Mouse (Mus musculus) neural tube, embryonic 10.5 days (tissue): ENCODE results near the gene Igsf3.

ENCODE experiments used
- DNase-seq: peaks from one replicate; pipeline ENCODE4 v3.0.0-alpha.2; 2017; ENCODE audit warnings: low spot score; ENCODE audit errors: extremely low spot score

The Igsf3 gene

DNA sequence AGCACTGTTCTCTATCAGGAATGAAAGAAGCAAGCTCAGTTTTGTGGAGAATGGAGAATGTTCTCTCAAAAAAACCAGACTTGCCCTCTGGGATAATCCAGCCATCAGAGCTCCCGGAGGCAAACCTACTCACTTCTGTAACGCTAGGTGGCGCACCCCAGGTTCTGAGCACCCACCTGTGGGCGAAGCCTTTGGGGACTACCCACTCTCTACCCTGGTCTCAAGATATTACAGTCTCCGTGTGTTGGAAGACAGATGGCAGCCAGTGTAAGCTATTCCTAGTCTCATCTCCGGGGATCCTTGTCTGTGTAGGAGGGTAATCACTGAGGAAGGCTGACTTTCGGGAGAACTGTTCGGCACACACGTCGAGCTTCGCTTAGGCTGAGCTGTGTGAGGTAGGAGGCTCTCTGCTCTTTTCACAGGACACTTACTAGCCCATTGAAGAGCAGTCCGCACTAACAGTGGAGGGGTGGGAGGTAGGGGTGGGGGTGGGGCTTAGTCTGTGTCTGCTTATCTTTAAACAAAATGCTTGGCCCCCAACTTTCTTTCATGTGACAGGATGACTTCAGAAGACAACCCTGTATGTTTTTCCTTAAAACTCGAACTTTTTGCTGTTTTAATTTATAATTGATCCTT is 4.4 kb upstream of the Igsf3 start:
- DNase-seq = peak; percentile 56

DNA sequence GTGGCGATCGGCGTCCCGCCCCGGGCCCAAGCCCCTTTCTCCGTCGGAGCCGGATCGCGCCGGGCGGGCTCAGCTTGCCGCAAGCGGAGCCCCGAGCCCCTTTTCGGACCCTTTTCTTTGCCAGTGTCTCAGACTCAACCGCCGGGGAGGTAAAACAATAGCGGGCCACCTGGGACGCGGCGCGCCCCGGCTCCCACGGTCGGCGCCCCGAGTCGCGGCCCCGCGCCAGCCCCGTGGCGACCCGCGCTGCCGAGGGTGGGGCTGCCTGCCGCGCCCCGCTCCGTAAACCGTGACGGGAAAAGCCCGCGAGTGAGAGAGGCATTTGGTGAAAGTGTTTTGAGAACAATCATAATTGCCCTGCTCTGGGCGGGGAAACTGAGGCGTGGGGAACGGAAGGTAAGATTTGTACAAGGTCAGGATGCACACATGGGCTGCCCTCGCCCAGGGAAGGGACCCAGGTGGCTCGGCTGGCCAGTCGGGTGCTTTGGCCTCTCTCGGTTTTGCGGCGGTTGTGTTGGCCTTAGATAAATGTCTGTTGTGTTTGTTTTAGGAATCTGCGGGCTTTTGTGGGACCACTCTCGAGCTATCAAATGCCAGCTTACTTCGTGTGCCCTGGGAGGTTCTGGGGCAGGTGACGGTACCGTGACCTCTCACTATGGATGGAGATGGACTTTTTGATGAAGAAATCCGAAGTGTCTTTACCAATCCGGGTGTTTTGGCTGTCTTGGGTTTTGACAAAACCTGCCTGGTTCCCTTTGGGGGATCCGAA is 557 bp downstream of the Igsf3 start:
- DNase-seq = peak; percentile 57

DNA sequence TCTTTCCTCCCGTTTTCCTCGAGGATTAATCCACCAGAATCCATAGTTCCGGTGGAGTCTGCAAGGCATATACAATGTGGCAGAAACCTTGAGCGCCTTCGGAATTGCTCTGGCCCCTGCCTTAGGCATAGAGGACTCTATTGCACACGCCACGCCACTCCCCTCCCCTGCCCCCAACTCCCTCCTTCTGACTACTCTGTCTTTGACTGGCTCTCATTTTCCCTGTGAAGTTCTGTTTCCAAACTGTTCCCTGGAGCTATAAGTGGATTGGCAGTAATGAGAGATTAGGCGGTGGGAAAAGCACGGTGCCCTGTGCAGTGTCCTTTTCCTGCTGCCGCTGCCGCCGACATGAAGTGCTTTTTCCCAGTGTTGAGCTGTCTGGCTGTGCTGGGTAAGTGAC is 1.2 kb downstream of the Igsf3 start:
- no peak for DNase-seq

GRCm38 (mm10) chr3:101379789-101380188 is 2.9 kb downstream of the Igsf3 start:
- DNase-seq = no peak

GRCm38 (mm10) chr3:101381691-101382090 is 4.8 kb downstream of the Igsf3 start:
- no peak for DNase-seq

DNA sequence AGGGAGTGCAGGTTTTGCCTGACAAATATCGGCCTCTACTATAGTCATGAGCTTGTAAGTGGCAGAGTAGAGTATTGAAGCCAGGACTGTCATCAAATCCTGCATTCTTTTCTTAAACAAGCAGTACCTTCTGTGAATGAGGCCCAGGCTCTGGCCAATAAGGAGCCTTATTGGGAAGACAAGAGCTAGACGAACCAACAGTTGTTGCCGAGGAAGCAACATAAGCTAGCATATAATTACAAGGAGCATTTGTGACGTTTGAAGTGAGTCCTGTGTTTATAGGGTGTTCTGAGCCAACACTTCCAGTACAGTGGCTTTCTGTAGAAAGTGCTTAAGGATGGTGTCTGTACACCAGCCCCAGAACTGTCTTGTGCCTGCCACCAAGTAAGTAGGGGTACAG is 5.9 kb downstream of the Igsf3 start:
- DNase-seq = no peak

- DNase-seq = no peak
Observed at GRCm38 (mm10) chr3:101386430-101387016, 9.6 kb downstream of the Igsf3 start.

DNA sequence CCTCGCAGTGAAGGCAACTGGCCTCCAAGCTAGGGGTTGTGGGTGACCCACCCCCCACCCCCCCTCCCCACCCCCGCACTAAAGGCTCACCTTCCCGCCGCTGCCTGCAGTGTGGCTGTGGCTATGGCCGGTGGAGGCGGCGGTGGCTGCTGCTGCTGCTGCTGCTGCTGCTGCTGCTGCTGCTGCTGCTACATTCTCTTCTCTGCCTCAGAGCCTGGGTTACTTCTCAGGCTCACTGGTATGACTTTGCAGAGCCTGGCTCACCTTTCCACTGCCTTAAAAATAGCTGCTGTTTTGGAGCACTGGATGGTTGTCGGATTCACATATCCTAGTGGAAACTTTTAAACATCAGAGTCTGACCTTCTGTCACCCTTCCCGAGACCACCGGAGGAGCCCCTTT is 11.0 kb downstream of the Igsf3 start:
- DNase-seq = peak; percentile 15

- no peak for DNase-seq
Observed at GRCm38 (mm10) chr3:101389566-101389965, 12.7 kb downstream of the Igsf3 start.

DNA sequence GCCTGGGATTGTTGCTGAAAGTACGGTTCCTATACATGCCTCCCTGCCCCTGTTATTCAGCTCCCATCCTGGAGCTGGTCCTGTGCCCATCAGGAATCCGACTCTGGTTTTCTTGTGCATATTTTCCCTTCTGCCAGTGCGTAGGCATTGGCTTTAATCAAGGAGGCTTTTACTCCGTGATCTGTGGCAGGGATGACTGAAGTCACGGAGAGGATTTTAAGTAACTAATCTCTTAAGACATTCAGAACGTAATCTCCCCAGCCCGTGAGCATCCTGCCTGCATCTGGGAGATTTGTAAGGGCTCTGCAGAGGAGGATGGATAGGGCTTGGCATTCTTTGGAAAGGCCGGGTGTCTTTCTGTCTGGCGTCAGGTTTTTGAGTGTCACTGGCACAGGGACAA is 13.6 kb downstream of the Igsf3 start:
- no peak for DNase-seq

- DNase-seq = no peak
Observed at GRCm38 (mm10) chr3:101391991-101392390, 15.1 kb downstream of the Igsf3 start.

- DNase-seq = no peak
Observed at GRCm38 (mm10) chr3:101393103-101393644, 16.3 kb downstream of the Igsf3 start.

- no peak for DNase-seq
Observed at GRCm38 (mm10) chr3:101393659-101394539, 17.0 kb downstream of the Igsf3 start.

- DNase-seq = peak; percentile 67
Observed at GRCm38 (mm10) chr3:101395341-101395740, 18.5 kb downstream of the Igsf3 start.

- DNase-seq = no peak
Observed at GRCm38 (mm10) chr3:101396061-101396460, 19.2 kb downstream of the Igsf3 start.

DNA sequence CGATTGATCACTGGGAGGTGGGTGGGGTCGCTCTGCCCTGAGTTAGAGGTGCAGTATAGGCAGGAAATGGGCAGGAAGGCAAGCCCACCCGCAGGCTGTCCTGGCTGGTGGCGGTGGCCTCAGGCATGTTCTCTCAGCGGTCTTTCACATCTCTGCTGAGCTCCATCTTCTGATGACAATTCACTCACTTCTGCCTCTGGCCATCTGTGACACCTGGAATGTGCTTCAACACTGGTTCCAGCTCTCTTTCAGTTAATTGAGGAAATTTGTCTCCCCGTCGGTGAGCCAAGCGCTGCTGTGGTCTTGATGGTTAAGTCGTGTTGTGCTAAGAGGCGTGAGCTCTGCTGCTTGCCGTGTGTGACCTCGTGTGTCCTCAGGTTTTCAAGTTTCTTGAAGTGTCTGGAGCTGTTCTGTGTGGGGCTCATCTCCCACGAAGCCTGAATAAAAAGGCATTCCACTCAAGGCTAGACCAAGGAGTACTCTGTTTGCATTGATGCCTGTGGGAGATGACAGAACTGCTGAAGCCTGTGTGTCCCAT is 19.9 kb downstream of the Igsf3 start:
- no peak for DNase-seq

- no peak for DNase-seq
Observed at GRCm38 (mm10) chr3:101397422-101397821, 20.5 kb downstream of the Igsf3 start.

- peak; percentile 69 for DNase-seq
Observed at GRCm38 (mm10) chr3:101398071-101398786, 21.3 kb downstream of the Igsf3 start.

GRCm38 (mm10) chr3:101398877-101399276 is 22.0 kb downstream of the Igsf3 start:
- DNase-seq = no peak

DNA sequence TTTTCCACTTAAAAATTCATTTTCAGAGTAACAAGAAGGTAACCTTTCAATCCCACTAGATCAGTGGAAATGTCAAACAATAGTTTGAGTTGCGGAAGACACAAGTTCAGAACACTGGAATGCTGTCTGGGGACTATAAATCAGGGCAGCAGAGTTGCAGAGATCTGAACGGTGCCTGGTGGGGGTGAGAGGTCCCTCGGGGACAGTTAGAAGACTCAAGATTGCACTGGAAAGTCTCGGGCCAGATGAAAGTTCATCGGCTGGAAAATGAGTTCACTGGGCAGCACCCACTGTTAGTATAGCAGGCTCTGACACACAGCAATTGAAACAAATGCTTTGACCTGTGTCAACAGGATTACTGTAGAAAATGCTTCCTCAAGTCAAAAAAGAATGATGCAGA is 24.6 kb downstream of the Igsf3 start:
- no peak for DNase-seq
